Mouse (Mus musculus): ENCODE measurements around the gene Gprin2.

DNA sequence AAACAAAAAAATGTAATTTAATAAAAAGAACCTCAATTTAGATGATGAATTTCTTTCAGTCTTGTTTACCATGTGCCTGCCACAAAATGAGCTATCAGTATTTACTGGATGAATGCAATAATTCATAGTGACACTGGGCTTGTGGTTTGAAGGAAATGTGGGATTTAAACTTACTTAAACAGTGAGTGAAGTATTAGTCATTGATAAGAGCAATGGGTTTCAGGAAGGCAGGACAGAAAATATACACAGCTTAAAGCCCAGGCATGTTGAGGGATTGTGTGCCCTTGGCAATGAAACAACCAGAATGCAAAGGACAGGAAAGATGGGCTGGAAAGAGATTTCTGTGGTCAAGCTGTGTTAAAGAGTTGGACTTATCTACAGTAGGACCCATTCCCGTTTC lies 59.1 kb downstream of the Gprin2 start:
- TF ChIP-seq CTCF (IDR thresholded peaks at IDR 0.05; ENCODE audit: borderline replicate concordance, insufficient read depth, low read depth, low read length) (no peak), POLR2A (IDR thresholded peaks at IDR 0.05; ENCODE audit: borderline replicate concordance, insufficient read depth, low read length) (no peak)
